Mouse (Mus musculus): ENCODE data around the gene Olfr689. TPM values are rescaled to one million over a fixed set of nuclear protein-coding genes. Genes with fewer than 3 reads are reported as not detected.
"Not testable (repeated sequence)": the region's sequence is repeated elsewhere in the genome, so short reads cannot be mapped to it uniquely, and the experiment has no call there.

The Olfr689 gene
- not detected in 2 replicates for polyA plus RNA-seq (2012; rRNA removed)

- no peak for DNase-seq
- H3K4me1 ChIP-seq (ENCODE audit: control insufficient read depth, insufficient read depth, low read length), result no peaks in the 10 kb centered on the region
- H3K4me3 ChIP-seq (replicated peaks; ENCODE audit: insufficient read depth, low read depth, low read length), result no peak within 1 kb of the TSS
- no peaks in the 10 kb centered on the region for H3K27me3 ChIP-seq (ENCODE audit: control insufficient read depth, insufficient read depth, low read length)
- WGBS, result 81% methylated on average over 1 of the region's 1 CpGs
- TF ChIP-seq CTCF (IDR thresholded peaks at IDR 0.05; ENCODE audit: borderline replicate concordance, insufficient read depth, low read depth, low read length) (no peak), POLR2A (IDR thresholded peaks at IDR 0.05; ENCODE audit: borderline replicate concordance, insufficient read depth, low read length) (no peak)
- no peak within 1 kb of the TSS for H3K27ac ChIP-seq (ENCODE audit: insufficient read depth, low read length)
Measured at GRCm38 (mm10) chr7:105310865-105311264, at the start of gene Olfr689. Gene Olfr689 (plus strand): TSS chr7:105311165.

DNA sequence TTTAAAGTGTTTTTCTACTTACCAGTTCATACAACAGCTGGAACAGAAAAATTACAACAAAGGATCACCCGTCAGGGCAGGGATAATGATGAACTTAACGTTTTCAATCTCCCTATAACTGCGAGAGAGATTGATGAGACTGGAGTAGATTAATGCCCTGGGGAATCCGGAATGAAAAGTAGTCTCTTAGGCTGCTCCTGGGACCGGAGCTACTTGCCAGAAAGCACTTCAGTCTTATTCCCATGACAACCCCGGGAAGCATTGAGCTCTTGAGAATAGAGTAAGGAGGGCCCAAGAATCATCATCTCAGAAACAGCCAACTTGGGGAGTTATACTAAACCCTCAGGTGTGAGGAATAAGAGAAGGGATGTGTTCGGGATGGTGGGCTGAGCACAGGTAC is 38.5 kb upstream of the Olfr689 start:
- TF ChIP-seq POLR2A (IDR thresholded peaks at IDR 0.05; ENCODE audit: borderline replicate concordance, insufficient read depth, low read length), result no peak
- TF ChIP-seq CTCF (IDR thresholded peaks at IDR 0.05; ENCODE audit: borderline replicate concordance, insufficient read depth, low read depth, low read length), result no peak
- no peaks in the 10 kb centered on the region for H3K27me3 ChIP-seq (ENCODE audit: control insufficient read depth, insufficient read depth, low read length)
- 66% methylated on average over 7 of the region's 7 CpGs for WGBS
- H3K27ac ChIP-seq (ENCODE audit: insufficient read depth, low read length), result no peak overlapping the region
- no peaks in the 10 kb centered on the region for H3K4me1 ChIP-seq (ENCODE audit: control insufficient read depth, insufficient read depth, low read length)
- DNase-seq, result no peak
- H3K4me3 ChIP-seq (replicated peaks; ENCODE audit: insufficient read depth, low read depth, low read length), result no peak overlapping the region

DNA sequence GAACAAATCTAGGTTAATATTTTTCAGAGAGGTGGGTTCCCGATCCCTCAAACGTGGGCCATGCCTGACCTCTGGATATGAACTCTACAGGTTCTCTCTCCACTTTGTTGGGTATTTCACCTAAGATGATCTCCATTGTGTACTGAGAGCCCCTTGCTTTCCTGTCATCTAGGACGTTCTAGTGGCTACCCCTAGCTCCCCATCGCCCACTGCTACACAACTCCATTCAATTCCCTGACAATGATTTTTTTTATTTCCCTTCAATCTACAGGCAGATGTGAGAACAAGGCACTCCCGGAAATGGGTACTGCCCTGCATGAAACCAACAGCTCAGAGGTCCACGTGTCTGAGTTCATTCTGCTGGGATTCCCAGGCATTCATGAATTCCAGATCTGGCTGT is 23.2 kb upstream of the Olfr689 start, which contains the start of gene Olfr688:
Olfr688 (plus strand) TSS at position 301 of the 400 bp plus-strand sequence.
- Histone ChIP-seq H3K4me1 (ENCODE audit: control insufficient read depth, insufficient read depth, low read length) (no peaks in the 10 kb centered on the region), H3K27me3 (ENCODE audit: control insufficient read depth, insufficient read depth, low read length) (no peaks in the 10 kb centered on the region), H3K27ac (ENCODE audit: insufficient read depth, low read length) (no peak within 1 kb of the TSS), H3K4me3 (replicated peaks; ENCODE audit: insufficient read depth, low read depth, low read length) (no peak within 1 kb of the TSS)
- no peak for DNase-seq
- 74% methylated on average over 6 of the region's 6 CpGs for WGBS
- TF ChIP-seq POLR2A (IDR thresholded peaks at IDR 0.05; ENCODE audit: borderline replicate concordance, insufficient read depth, low read length), result no peak
- no peak for TF ChIP-seq CTCF (IDR thresholded peaks at IDR 0.05; ENCODE audit: borderline replicate concordance, insufficient read depth, low read depth, low read length)

GRCm38 (mm10) chr7:105290051-105290450 is 20.9 kb upstream of the Olfr689 start:
- Histone ChIP-seq H3K4me1 (ENCODE audit: control insufficient read depth, insufficient read depth, low read length) (no peaks in the 10 kb centered on the region), H3K27me3 (ENCODE audit: control insufficient read depth, insufficient read depth, low read length) (no peaks in the 10 kb centered on the region), H3K4me3 (replicated peaks; ENCODE audit: insufficient read depth, low read depth, low read length) (no peak overlapping the region), H3K27ac (ENCODE audit: insufficient read depth, low read length) (no peak overlapping the region)
- no peak for DNase-seq
- TF ChIP-seq POLR2A (IDR thresholded peaks at IDR 0.05; ENCODE audit: borderline replicate concordance, insufficient read depth, low read length) (no peak), CTCF (IDR thresholded peaks at IDR 0.05; ENCODE audit: borderline replicate concordance, insufficient read depth, low read depth, low read length) (no peak)

- Histone ChIP-seq H3K4me1 (ENCODE audit: control insufficient read depth, insufficient read depth, low read length) (no peaks in the 10 kb centered on the region), H3K27me3 (ENCODE audit: control insufficient read depth, insufficient read depth, low read length) (no peaks in the 10 kb centered on the region), H3K4me3 (replicated peaks; ENCODE audit: insufficient read depth, low read depth, low read length) (no peak overlapping the region), H3K27ac (ENCODE audit: insufficient read depth, low read length) (no peak overlapping the region)
- no peak for DNase-seq
- TF ChIP-seq CTCF (IDR thresholded peaks at IDR 0.05; ENCODE audit: borderline replicate concordance, insufficient read depth, low read depth, low read length) (no peak), POLR2A (IDR thresholded peaks at IDR 0.05; ENCODE audit: borderline replicate concordance, insufficient read depth, low read length) (no peak)
- WGBS, result 79% methylated on average over 2 of the region's 2 CpGs
Measured at GRCm38 (mm10) chr7:105325302-105325701, 14.3 kb downstream of the Olfr689 start.

GRCm38 (mm10) chr7:105334004-105334403 is 23.0 kb downstream of the Olfr689 start, which contains the start of gene Olfr690:
Gene Olfr690 (minus strand): TSS chr7:105334104.
- H3K27me3 ChIP-seq (ENCODE audit: control insufficient read depth, insufficient read depth, low read length), result no peaks in the 10 kb centered on the region
- no peak within 1 kb of the TSS for H3K4me3 ChIP-seq (replicated peaks; ENCODE audit: insufficient read depth, low read depth, low read length)
- no peak within 1 kb of the TSS for H3K27ac ChIP-seq (ENCODE audit: insufficient read depth, low read length)
- no peaks in the 10 kb centered on the region for H3K4me1 ChIP-seq (ENCODE audit: control insufficient read depth, insufficient read depth, low read length)
- TF ChIP-seq CTCF (IDR thresholded peaks at IDR 0.05; ENCODE audit: borderline replicate concordance, insufficient read depth, low read depth, low read length), result no peak
- TF ChIP-seq POLR2A (IDR thresholded peaks at IDR 0.05; ENCODE audit: borderline replicate concordance, insufficient read depth, low read length), result no peak
- 74% methylated on average over 1 of the region's 1 CpGs for WGBS
- DNase-seq, result no peak

GRCm38 (mm10) chr7:105342170-105342569 is 31.2 kb downstream of the Olfr689 start, which contains the start of gene Olfr691:
Gene Olfr691 (minus strand): TSS chr7:105342270.
- 26% methylated on average over 1 of the region's 1 CpGs for WGBS
- no peak for TF ChIP-seq POLR2A (IDR thresholded peaks at IDR 0.05; ENCODE audit: borderline replicate concordance, insufficient read depth, low read length)
- TF ChIP-seq CTCF (IDR thresholded peaks at IDR 0.05; ENCODE audit: borderline replicate concordance, insufficient read depth, low read depth, low read length), result no peak
- Histone ChIP-seq H3K27ac (ENCODE audit: insufficient read depth, low read length) (no peak within 1 kb of the TSS), H3K4me1 (ENCODE audit: control insufficient read depth, insufficient read depth, low read length) (no peaks in the 10 kb centered on the region), H3K27me3 (ENCODE audit: control insufficient read depth, insufficient read depth, low read length) (no peaks in the 10 kb centered on the region), H3K4me3 (replicated peaks; ENCODE audit: insufficient read depth, low read depth, low read length) (no peak within 1 kb of the TSS)
- no peak for DNase-seq

DNA sequence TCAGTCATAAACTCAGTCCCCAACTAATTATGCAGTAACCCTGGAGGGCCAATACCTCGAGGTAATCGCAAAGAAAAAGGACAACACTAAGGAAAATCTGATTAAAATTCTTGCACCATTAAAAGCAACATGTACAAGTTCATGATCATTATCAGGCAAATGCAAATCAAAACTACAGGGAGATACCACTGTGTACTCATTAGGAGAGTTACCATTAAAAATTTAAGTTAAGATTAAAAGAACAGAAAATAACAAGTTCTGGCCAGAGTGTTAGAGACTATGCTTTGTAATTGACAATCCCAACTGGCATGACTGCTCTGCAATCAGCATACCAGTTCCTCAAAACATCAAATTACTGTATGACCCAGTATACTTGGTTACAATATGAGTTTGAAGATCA is 31.8 kb downstream of the Olfr689 start:
- no peaks in the 10 kb centered on the region for H3K27me3 ChIP-seq (ENCODE audit: control insufficient read depth, insufficient read depth, low read length)
- H3K4me1 ChIP-seq (ENCODE audit: control insufficient read depth, insufficient read depth, low read length), result no peaks in the 10 kb centered on the region
- TF ChIP-seq POLR2A (IDR thresholded peaks at IDR 0.05; ENCODE audit: borderline replicate concordance, insufficient read depth, low read length), result no peak
- no peak for TF ChIP-seq CTCF (IDR thresholded peaks at IDR 0.05; ENCODE audit: borderline replicate concordance, insufficient read depth, low read depth, low read length)
- no peak for DNase-seq
- 69% methylated on average over 2 of the region's 2 CpGs for WGBS
- no peak overlapping the region for H3K27ac ChIP-seq (ENCODE audit: insufficient read depth, low read length)
- no peak overlapping the region for H3K4me3 ChIP-seq (replicated peaks; ENCODE audit: insufficient read depth, low read depth, low read length)

- not testable (repeated sequence) for H3K4me1 ChIP-seq (ENCODE audit: control insufficient read depth, insufficient read depth, low read length); H3K27ac ChIP-seq (ENCODE audit: insufficient read depth, low read length); DNase-seq; H3K27me3 ChIP-seq (ENCODE audit: control insufficient read depth, insufficient read depth, low read length); H3K4me3 ChIP-seq (replicated peaks; ENCODE audit: insufficient read depth, low read depth, low read length)
- no CpG with 5 or more reads among the region's 5 CpGs for WGBS
Measured at GRCm38 (mm10) chr7:105356064-105356463, 45.1 kb downstream of the Olfr689 start.

GRCm38 (mm10) chr7:105356487-105356886 is 45.5 kb downstream of the Olfr689 start:
- H3K4me3 ChIP-seq (replicated peaks; ENCODE audit: insufficient read depth, low read depth, low read length); H3K27ac ChIP-seq (ENCODE audit: insufficient read depth, low read length); DNase-seq; H3K4me1 ChIP-seq (ENCODE audit: control insufficient read depth, insufficient read depth, low read length); H3K27me3 ChIP-seq (ENCODE audit: control insufficient read depth, insufficient read depth, low read length): not testable (repeated sequence)
- 96% methylated on average over 1 of the region's 2 CpGs for WGBS

Data from cerebellum, adult 2 months (tissue).